Mouse (Mus musculus) limb, embryonic 11.5 days (tissue): ENCODE data around the gene Vars2. TPM values are rescaled to one million over a fixed set of nuclear protein-coding genes. Genes with fewer than 3 reads are reported as not detected.

Experiments used
- ATAC-seq: fragments of 200-750 bp; cut with Nextera tagmentation; 2 replicates; pipeline ENCODE4 v1.8.0; 2017; ENCODE audit warnings: low read depth; ENCODE audit not compliant: insufficient number of reproducible peaks, low FRiP score, low TSS enrichment
- DNase-seq: peaks from one replicate; pipeline ENCODE4 v3.0.0-alpha.2; 2015; ENCODE audit warnings: low spot score
- H3K27ac ChIP-seq: fragments of 300-500 bp; sonication (generic); replicated peaks from 2 replicates; pipeline ENCODE4 v1.5.1; 2014; ENCODE audit warnings: low read depth, mild to moderate bottlenecking, low read length
- H3K27me3 ChIP-seq: fragments of 300-500 bp; sonication (generic); 2 replicates; pipeline ENCODE4 v1.6.1; 2014; ENCODE audit warnings: mild to moderate bottlenecking, low read length, mixed read lengths; ENCODE audit not compliant: control insufficient read depth, insufficient read depth
- H3K36me3 ChIP-seq: fragments of 300-500 bp; sonication (generic); 2 replicates; pipeline ENCODE4 v1.6.1; 2014; ENCODE audit warnings: mild to moderate bottlenecking, low read length, moderate library complexity, mixed read lengths; ENCODE audit not compliant: control insufficient read depth, insufficient read depth
- H3K4me1 ChIP-seq: fragments of 300-500 bp; sonication (generic); 2 replicates; pipeline ENCODE4 v1.6.1; 2014; ENCODE audit warnings: low read length, mixed read lengths; ENCODE audit not compliant: control insufficient read depth, insufficient read depth
- H3K4me2 ChIP-seq: fragments of 300-500 bp; sonication (generic); 2 replicates; pipeline ENCODE4 v1.6.1; 2014; ENCODE audit warnings: low read depth, mild to moderate bottlenecking, moderate library complexity; ENCODE audit not compliant: severe bottlenecking
- H3K4me3 ChIP-seq: fragments of 300-500 bp; sonication (generic); 2 replicates; pipeline ENCODE4 v1.5.1; 2014; ENCODE audit warnings: low read depth, low read length
- H3K9ac ChIP-seq: fragments of 300-500 bp; sonication (generic); 2 replicates; pipeline ENCODE4 v1.6.1; 2014; ENCODE audit warnings: mild to moderate bottlenecking, low read length
- H3K9me3 ChIP-seq: fragments of 300-500 bp; sonication (generic); 2 replicates; pipeline ENCODE4 v1.6.1; 2016; ENCODE audit warnings: low read length; ENCODE audit not compliant: control insufficient read depth
- WGBS: fragments of 180-500 bp; shearing (Covaris S2); extraction: QIAGEN DNeasy Blood & Tissue Kit; methylation state at CpG from one replicate; pipeline ENCODE4 v1.1.7; 2014; 5-methylcytosine and 5-hydroxymethylcytosine counted together
- polyA plus RNA-seq: library from polyadenylated mRNA; unstranded; fragments of >200 nt; fragmentation: Nextera tagmentation; extraction: Ambion mirVana; gene quantifications from 2 replicates; pipeline ENCODE4 v1.2.1, GENCODE M21; 2014

The Vars2 gene
- polyA plus RNA-seq, 1 experiment from 2014 or later, result 17.6 TPM

DNA sequence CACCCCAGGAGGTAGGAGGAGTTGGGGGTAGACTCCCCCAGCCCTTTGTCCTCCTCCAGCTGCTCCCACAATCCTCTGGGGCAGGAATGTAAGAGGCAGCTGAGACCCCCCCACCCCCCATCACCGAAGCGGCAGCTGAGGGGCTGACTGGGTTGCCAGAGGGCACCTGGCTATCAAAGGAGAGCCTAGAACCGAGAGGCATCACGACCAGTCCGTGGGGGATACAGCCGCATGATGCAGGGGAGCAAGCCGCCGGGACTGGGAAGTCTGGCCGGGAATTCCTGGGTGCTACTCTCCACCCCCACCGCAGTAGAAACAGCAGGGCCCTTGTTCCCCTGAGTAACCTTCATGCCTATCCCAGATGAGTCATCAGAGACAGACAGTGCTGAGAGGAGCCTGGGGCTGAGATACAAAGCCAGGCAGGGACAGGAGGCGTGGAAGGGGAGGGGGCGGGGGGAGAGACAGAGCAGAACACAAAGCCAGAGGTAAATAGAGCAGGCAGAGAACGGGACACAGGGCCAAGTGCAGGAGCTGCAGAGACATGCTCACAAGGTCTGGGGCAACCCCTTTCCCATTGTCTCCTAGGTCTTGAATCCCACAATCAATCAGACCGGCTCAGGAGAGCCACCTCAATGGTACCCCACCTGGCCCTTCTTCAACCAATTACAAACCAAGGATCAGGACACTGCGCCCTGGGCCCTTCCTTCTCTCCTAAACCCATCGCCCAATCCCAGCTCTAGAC is 30.5 kb upstream of the Vars2 start:
- H3K4me3 ChIP-seq, result peak overlapping the region; percentile 2; the same call in 1 of the 2 replicates
- peaks cover 4% of the 10 kb centered on the region; the same call in 1 of the 2 replicates for H3K36me3 ChIP-seq
- H3K4me1 ChIP-seq, result peaks cover 22% of the 10 kb centered on the region
- DNase-seq (peak; percentile 26), ATAC-seq (no peak; the same call in 1 of the 2 replicates)
- 0 out of 2 replicates have a peak, but pooled peaks cover 2% of the 10 kb centered on the region for H3K9me3 ChIP-seq
- 0 out of 2 replicates have a peak overlapping the region, but pooled peaks have one; percentile 35 for H3K9ac ChIP-seq
- peaks cover 19% of the 10 kb centered on the region for H3K27me3 ChIP-seq
- H3K27ac ChIP-seq, result no peak overlapping the region
- 9% methylated on average over 16 of the region's 16 CpGs for WGBS
- peak overlapping the region; percentile 28 for H3K4me2 ChIP-seq

- H3K4me3 ChIP-seq, result no peak overlapping the region
- 28% methylated on average over 1 of the region's 1 CpGs for WGBS
- H3K27ac ChIP-seq, result no peak overlapping the region
- H3K4me2 ChIP-seq, result peak overlapping the region; percentile 28; the same call in 1 of the 2 replicates
- ATAC-seq (peak; percentile 14; the same call in 1 of the 2 replicates), DNase-seq (no peak)
- H3K9ac ChIP-seq, result no peak overlapping the region
- peaks cover 19% of the 10 kb centered on the region for H3K27me3 ChIP-seq
- 0 out of 2 replicates have a peak, but pooled peaks cover 2% of the 10 kb centered on the region for H3K9me3 ChIP-seq
- H3K4me1 ChIP-seq, result peaks cover 20% of the 10 kb centered on the region
- H3K36me3 ChIP-seq, result peaks cover 5% of the 10 kb centered on the region; the same call in 1 of the 2 replicates
These were observed 30.0 kb upstream of the Vars2 start for GRCm38 (mm10) chr17:35697429-35697758.

DNA sequence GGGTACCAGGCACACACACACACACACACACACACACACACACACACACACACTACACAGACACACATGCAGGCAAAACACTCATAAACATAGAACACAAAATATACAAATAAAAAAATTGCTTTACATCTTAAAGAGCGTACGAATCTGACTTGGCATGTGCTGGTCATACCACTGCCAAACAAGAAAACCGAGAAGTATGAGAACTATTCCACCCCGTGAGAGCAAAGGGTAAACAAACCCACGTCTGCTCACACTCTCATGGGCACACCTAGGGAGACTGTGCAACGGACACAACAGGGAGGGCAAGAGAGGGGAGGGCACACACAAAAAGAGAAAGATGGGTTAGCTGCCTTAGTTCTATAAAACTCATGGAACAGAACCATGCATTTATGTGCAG is 29.3 kb upstream of the Vars2 start:
- Histone ChIP-seq H3K27me3 (peaks cover 17% of the 10 kb centered on the region), H3K27ac (no peak overlapping the region), H3K4me3 (no peak overlapping the region), H3K9me3 (0 out of 2 replicates have a peak, but pooled peaks cover 2% of the 10 kb centered on the region), H3K36me3 (peaks cover 5% of the 10 kb centered on the region; the same call in 1 of the 2 replicates), H3K4me2 (no peak overlapping the region), H3K4me1 (peaks cover 13% of the 10 kb centered on the region), H3K9ac (no peak overlapping the region)
- no peak for DNase-seq
- no peak for ATAC-seq
- WGBS, result 73% methylated on average over 6 of the region's 6 CpGs

GRCm38 (mm10) chr17:35695289-35695688 is 27.9 kb upstream of the Vars2 start:
- Histone ChIP-seq H3K9ac (no peak overlapping the region), H3K9me3 (0 out of 2 replicates have a peak, but pooled peaks cover 2% of the 10 kb centered on the region), H3K4me2 (no peak overlapping the region), H3K4me1 (peaks cover 12% of the 10 kb centered on the region), H3K27ac (no peak overlapping the region), H3K27me3 (peaks cover 16% of the 10 kb centered on the region), H3K4me3 (no peak overlapping the region), H3K36me3 (peaks cover 7% of the 10 kb centered on the region; the same call in 1 of the 2 replicates)
- DNase-seq (peak; percentile 48), ATAC-seq (no peak)
- 91% methylated on average over 2 of the region's 2 CpGs for WGBS

DNA sequence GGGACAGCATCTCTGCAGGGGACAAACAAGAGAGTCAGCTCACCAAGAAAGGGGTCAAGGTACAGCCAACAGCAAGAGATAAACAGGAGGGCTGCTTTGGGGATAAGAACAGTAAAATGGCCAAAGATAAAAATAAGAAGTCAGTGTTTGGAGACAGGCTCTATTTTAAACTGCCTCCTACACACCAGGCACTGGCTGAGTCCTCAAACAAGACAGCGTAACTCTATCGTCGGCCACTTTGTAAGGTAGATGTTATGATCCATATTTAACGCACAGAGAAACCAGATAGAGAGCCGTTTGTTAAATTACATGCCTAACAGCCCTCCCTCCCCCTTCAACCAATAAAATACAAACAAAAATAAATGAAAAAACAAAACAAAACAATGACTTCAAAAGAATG is 26.5 kb upstream of the Vars2 start:
- WGBS, result 91% methylated on average over 5 of the region's 5 CpGs
- ATAC-seq (no peak), DNase-seq (no peak)
- no peak overlapping the region for H3K4me2 ChIP-seq
- H3K9ac ChIP-seq, result no peak overlapping the region
- H3K9me3 ChIP-seq, result 0 out of 2 replicates have a peak, but pooled peaks cover 2% of the 10 kb centered on the region
- H3K27ac ChIP-seq, result no peak overlapping the region
- peaks cover 7% of the 10 kb centered on the region; the same call in 1 of the 2 replicates for H3K27me3 ChIP-seq
- H3K36me3 ChIP-seq, result peaks cover 7% of the 10 kb centered on the region; the same call in 1 of the 2 replicates
- no peak overlapping the region for H3K4me3 ChIP-seq
- peaks cover 9% of the 10 kb centered on the region; the same call in 1 of the 2 replicates for H3K4me1 ChIP-seq

- ATAC-seq (no peak), DNase-seq (no peak)
- Histone ChIP-seq H3K27me3 (0 out of 2 replicates have a peak, but pooled peaks cover 3% of the 10 kb centered on the region), H3K4me3 (no peak overlapping the region), H3K9me3 (0 out of 2 replicates have a peak, but pooled peaks cover 2% of the 10 kb centered on the region), H3K9ac (no peak overlapping the region), H3K27ac (no peak overlapping the region), H3K4me2 (no peak overlapping the region), H3K36me3 (peaks cover 10% of the 10 kb centered on the region), H3K4me1 (no peaks in the 10 kb centered on the region; the same call in 1 of the 2 replicates)
- WGBS, result 84% methylated on average over 4 of the region's 4 CpGs
These were observed 25.0 kb upstream of the Vars2 start for GRCm38 (mm10) chr17:35692368-35692767.

- no peak overlapping the region for H3K27ac ChIP-seq
- H3K4me1 ChIP-seq, result no peaks in the 10 kb centered on the region
- 80% methylated on average over 4 of the region's 4 CpGs for WGBS
- no peak overlapping the region for H3K4me3 ChIP-seq
- H3K9me3 ChIP-seq, result 0 out of 2 replicates have a peak, but pooled peaks cover 2% of the 10 kb centered on the region
- ATAC-seq, result no peak
- no peak overlapping the region for H3K4me2 ChIP-seq
- H3K27me3 ChIP-seq, result no peaks in the 10 kb centered on the region
- no peak for DNase-seq
- H3K9ac ChIP-seq, result no peak overlapping the region
- peaks cover 10% of the 10 kb centered on the region for H3K36me3 ChIP-seq
These were observed 24.4 kb upstream of the Vars2 start for GRCm38 (mm10) chr17:35691811-35692210.

DNA sequence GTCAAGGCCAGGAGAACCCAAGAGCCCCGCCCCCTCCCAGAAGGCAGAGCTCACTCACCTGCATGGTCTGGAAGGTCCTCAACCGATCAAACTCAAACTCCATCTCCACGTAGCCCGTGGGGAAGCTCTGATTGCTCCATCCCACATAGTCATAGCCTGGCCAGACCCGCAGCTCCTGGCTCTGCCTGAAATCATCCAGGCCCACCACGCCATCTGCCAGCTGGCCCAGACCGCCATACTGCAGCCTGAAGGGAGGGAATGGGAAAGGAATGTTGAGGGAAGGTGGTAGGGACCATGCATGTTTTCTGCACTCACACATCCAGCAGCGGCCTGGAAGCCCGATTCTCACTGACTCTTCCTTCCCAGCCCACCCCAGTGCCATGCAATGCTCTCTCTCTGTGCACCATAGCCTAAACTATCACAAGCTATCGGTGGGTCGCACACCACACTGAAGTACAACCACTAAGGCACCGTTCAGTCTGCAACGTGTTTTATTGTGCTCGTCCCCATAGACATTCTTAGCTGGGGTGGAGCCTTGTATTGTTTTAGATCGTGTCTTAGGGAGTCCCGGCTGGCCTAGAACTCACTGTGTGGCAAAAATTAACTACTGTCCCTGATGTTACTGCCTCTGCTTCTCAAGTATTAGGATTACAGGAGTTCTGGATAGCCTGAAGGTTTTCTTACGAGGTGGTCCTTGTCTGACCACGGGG is 22.7 kb upstream of the Vars2 start:
- Histone ChIP-seq H3K27ac (no peak overlapping the region), H3K9me3 (no peaks in the 10 kb centered on the region), H3K4me3 (no peak overlapping the region), H3K4me2 (no peak overlapping the region), H3K9ac (no peak overlapping the region), H3K36me3 (peaks cover 7% of the 10 kb centered on the region), H3K27me3 (no peaks in the 10 kb centered on the region), H3K4me1 (no peaks in the 10 kb centered on the region)
- 92% methylated on average over 18 of the region's 18 CpGs for WGBS
- ATAC-seq (no peak), DNase-seq (no peak)
